Mouse (Mus musculus): ENCODE measurements around the gene Gm13272.
"Not testable (repeated sequence)": the region's sequence is repeated elsewhere in the genome, so short reads cannot be mapped to it uniquely, and the experiment has no call there.

The Gm13272 gene

DNA sequence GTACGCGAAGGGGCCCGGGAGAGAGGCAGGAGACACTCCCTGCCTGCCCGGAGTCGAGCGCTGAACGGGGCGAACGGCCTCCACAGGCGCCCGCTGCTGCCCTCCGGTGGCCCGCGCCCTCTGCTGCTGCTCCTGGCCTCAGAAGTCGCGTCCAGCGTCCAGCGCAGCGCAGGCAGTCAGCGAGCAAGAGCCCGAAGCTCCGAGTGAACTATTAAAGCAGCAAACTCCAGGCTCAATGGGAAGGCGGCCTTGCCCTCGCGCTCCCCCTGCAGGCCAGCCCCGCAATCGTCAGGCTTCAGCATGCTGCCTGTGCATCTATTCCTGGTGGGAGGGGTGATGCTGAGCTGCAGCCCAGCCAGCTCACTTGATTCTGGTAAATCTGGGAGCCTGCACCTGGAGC is 5.8 kb downstream of the Gm13272 start, which contains the start of gene Gm13276:
TSS of gene Gm13276 (plus strand) at position 301 of the 400 bp plus-strand sequence.
- not testable (repeated sequence) for DNase-seq (ENCODE audit: low spot score in 2 of 2)

DNA sequence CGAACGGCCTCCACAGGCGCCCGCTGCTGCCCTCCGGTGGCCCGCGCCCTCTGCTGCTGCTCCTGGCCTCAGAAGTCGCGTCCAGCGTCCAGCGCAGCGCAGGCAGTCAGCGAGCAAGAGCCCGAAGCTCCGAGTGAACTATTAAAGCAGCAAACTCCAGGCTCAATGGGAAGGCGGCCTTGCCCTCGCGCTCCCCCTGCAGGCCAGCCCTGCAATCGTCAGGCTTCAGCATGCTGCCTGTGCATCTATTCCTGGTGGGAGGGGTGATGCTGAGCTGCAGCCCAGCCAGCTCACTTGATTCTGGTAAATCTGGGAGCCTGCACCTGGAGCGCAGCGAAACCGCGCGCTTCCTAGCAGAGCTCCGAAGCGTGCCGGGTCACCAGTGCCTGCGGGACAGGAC is 8.8 kb downstream of the Gm13272 start, which contains the start of gene Gm13277:
TSS of gene Gm13277 (plus strand) at position 231 of the 400 bp plus-strand sequence.
- peak; percentile 55 to 56 for DNase-seq (ENCODE audit: low spot score in 2 of 2)

DNA sequence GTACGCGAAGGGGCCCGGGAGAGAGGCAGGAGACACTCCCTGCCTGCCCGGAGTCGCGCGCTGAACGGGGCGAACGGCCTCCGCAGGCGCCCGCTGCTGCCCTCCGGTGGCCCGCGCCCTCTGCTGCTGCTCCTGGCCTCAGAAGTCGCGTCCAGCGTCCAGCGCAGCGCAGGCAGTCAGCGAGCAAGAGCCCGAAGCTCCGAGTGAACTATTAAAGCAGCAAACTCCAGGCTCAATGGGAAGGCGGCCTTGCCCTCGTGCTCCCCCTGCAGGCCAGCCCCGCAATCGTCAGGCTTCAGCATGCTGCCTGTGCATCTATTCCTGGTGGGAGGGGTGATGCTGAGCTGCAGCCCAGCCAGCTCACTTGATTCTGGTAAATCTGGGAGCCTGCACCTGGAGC is 11.6 kb downstream of the Gm13272 start, which contains the start of gene Gm13278:
TSS of gene Gm13278 (plus strand) at position 301 of the 400 bp plus-strand sequence.
- not testable (repeated sequence) for DNase-seq (ENCODE audit: low spot score in 2 of 2)

DNA sequence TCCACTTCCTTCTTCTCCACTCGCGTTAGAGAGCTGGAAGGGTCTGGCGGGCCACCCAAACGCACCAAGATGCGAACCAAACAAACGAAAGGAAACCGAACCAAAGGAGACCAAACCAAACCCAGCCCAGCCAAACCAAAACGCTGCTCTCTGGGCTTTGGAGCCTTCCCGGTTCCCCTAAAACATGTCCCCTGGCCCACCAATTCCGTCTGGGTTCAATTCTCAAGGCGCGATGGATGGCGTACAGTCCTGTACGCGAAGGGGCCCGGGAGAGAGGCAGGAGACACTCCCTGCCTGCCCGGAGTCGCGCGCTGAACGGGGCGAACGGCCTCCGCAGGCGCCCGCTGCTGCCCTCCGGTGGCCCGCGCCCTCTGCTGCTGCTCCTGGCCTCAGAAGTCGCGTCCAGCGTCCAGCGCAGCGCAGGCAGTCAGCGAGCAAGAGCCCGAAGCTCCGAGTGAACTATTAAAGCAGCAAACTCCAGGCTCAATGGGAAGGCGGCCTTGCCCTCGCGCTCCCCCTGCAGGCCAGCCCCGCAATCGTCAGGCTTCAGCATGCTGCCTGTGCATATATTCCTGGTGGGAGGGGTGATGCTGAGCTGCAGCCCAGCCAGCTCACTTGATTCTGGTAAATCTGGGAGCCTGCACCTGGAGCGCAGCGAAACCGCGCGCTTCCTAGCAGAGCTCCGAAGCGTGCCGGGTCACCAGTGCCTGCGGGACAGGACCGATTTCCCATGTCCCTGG is 14.5 kb downstream of the Gm13272 start, which contains the start of gene Gm13275:
TSS of gene Gm13275 (plus strand) at position 552 of the 740 bp plus-strand sequence.
- DNase-seq (ENCODE audit: low spot score in 2 of 2): peak; percentile 18 to 30

DNA sequence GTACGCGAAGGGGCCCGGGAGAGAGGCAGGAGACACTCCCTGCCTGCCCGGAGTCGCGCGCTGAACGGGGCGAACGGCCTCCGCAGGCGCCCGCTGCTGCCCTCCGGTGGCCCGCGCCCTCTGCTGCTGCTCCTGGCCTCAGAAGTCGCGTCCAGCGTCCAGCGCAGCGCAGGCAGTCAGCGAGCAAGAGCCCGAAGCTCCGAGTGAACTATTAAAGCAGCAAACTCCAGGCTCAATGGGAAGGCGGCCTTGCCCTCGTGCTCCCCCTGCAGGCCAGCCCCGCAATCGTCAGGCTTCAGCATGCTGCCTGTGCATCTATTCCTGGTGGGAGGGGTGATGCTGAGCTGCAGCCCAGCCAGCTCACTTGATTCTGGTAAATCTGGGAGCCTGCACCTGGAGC is 17.4 kb downstream of the Gm13272 start, which contains the start of gene Gm13279:
TSS of gene Gm13279 (plus strand) at position 301 of the 400 bp plus-strand sequence.
- DNase-seq (ENCODE audit: low spot score in 2 of 2): not testable (repeated sequence)

DNA sequence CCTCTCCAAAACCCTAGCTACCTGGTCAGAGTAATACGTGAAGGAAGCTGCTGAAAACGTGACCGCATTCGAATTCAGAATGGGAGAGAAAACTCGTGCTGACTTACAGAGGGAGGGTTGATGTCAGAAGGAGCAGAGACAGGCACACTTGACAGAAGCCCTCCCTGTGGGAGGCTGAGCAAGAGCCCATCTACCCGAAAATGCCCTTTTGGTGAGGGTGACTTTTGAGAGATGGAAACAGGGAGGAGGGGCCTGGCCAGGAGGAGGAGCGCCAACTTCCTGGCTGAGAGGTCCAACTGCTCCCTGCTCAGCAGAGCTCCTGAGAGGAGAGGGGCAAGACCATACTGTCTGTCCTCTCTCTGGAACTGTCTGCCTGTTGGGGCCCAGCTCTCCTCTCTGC is 19.7 kb downstream of the Gm13272 start, which contains the start of gene Gm13285:
TSS of gene Gm13285 (plus strand) at position 301 of the 400 bp plus-strand sequence.
- DNase-seq (ENCODE audit: low spot score in 2 of 2): not testable (repeated sequence)

DNA sequence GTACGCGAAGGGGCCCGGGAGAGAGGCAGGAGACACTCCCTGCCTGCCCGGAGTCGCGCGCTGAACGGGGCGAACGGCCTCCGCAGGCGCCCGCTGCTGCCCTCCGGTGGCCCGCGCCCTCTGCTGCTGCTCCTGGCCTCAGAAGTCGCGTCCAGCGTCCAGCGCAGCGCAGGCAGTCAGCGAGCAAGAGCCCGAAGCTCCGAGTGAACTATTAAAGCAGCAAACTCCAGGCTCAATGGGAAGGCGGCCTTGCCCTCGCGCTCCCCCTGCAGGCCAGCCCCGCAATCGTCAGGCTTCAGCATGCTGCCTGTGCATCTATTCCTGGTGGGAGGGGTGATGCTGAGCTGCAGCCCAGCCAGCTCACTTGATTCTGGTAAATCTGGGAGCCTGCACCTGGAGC is 23.3 kb downstream of the Gm13272 start, which contains the start of gene Gm13287:
TSS of gene Gm13287 (plus strand) at position 301 of the 400 bp plus-strand sequence.
- DNase-seq (ENCODE audit: low spot score in 2 of 2): not testable (repeated sequence)

DNA sequence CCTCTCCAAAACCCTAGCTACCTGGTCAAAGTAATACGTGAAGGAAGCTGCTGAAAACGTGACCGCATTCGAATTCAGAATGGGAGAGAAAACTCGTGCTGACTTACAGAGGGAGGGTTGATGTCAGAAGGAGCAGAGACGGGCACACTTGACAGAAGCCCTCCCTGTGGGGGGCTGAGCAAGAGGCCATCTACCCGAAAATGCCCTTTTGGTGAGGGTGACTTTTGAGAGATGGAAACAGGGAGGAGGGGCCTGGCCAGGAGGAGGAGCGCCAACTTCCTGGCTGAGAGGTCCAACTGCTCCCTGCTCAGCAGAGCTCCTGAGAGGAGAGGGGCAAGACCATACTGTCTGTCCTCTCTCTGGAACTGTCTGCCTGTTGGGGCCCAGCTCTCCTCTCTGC is 25.6 kb downstream of the Gm13272 start, which contains the start of gene Gm13288:
TSS of gene Gm13288 (plus strand) at position 301 of the 400 bp plus-strand sequence.
- not testable (repeated sequence) for DNase-seq (ENCODE audit: low spot score in 2 of 2)

DNA sequence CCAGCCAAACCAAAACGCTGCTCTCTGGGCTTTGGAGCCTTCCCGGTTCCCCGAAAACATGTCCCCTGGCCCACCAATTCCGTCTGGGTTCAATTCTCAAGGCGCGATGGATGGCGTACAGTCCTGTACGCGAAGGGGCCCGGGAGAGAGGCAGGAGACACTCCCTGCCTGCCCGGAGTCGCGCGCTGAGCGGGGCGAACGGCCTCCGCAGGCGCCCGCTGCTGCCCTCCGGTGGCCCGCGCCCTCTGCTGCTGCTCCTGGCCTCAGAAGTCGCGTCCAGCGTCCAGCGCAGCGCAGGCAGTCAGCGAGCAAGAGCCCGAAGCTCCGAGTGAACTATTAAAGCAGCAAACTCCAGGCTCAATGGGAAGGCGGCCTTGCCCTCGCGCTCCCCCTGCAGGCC is 26.1 kb downstream of the Gm13272 start:
- DNase-seq (ENCODE audit: low spot score in 2 of 2): not testable (repeated sequence)

DNA sequence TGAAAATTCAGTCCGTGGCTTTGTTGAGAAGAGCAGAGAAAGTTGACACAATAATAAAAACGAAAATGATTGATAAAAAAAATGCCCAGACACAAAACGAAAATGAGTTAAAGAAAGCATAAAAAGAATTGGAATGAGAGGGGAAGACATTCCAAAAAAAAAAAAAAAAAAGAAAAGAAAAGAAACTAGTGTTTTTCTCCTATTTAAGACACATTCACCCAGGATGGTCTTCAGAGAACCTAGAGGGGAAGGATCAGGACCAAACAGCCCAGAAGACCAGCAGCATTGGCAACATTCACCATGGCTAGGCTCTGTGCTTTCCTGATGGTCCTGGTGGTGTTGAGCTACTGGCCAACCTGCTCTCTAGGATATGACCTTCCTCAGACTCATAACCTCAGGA is 36.3 kb downstream of the Gm13272 start, which contains the start of gene Ifna7:
TSS of gene Ifna7 (plus strand) at position 301 of the 400 bp plus-strand sequence.
- no peak for DNase-seq (ENCODE audit: low spot score in 2 of 2)

DNA sequence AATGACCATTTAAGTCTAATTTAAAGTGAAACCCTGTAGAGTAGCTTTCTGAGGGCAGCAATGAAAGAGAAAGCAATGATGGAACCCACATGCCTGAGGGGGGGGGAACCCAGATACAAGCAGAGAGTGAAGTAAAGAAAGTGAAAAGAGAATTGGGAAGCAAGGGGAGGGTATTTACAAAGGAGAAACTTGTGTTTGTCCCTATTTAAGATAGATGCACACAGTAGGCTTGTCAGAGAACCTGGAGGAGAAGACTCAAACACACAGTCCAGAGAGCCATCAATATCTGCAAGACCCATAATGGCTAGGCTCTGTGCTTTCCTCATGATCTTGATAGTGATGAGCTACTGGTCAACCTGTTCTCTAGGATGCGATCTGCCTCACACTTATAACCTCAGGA is 40.0 kb downstream of the Gm13272 start, which contains the start of gene Ifna11:
TSS of gene Ifna11 (plus strand) at position 301 of the 400 bp plus-strand sequence.
- DNase-seq (ENCODE audit: low spot score in 2 of 2): no peak

DNA sequence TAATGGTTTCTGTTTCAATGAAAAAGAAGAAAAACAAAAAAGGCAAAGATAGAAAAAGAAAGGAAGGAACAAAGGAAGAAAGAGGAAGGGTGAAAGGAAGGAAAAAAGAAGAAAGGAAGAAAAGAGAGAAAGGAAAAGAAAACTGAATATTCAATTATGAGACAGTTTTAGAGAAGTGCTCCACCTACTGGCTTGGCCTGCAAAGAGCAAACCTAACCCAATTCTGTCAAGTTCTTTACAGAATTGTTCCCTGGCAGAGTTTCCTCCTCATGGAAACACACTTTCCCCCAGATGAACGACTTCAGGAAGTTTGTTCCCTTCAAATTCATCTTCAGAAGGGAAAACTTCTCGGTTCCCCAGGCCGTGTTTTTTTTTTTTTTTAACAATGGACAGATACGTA is 43.3 kb downstream of the Gm13272 start:
- no peak for DNase-seq (ENCODE audit: low spot score in 2 of 2)

DNA sequence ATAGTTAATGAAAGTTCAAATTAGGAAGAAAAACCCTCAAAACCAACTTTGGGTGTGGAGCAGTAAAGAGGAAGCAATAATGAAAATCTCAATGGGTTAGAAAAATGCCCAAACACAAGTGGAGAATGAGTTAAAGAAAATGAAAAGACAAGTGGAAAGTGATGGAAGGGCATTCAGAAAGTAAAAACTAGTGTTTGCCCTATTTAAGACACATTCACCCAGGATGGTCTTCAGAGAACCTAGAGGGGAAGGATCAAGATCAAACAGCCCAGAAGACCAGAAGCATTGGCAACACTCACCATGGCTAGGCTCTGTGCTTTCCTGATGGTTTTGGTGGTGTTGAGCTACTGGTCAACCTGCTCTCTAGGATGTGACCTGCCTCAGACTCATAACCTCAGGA is 47.5 kb downstream of the Gm13272 start, which contains the start of gene Ifna6:
TSS of gene Ifna6 (plus strand) at position 301 of the 400 bp plus-strand sequence.
- DNase-seq (ENCODE audit: low spot score in 2 of 2): not testable (repeated sequence)
